Mouse (Mus musculus) megakaryocyte, embryonic 14.5 days (primary cell): ENCODE results near the gene Clrn3.

Experiments used
- FLI1 ChIP-seq: IDR thresholded peaks from 2 replicates; pipeline ENCODE4 v1.6.1; 2012; ENCODE audit warnings: low read length, inconsistent platforms, mixed read lengths
- GATA1 ChIP-seq: IDR thresholded peaks from 3 replicates; pipeline ENCODE4 v1.6.1; 2012; ENCODE audit warnings: mixed read lengths, low read length, inconsistent platforms, borderline replicate concordance

DNA sequence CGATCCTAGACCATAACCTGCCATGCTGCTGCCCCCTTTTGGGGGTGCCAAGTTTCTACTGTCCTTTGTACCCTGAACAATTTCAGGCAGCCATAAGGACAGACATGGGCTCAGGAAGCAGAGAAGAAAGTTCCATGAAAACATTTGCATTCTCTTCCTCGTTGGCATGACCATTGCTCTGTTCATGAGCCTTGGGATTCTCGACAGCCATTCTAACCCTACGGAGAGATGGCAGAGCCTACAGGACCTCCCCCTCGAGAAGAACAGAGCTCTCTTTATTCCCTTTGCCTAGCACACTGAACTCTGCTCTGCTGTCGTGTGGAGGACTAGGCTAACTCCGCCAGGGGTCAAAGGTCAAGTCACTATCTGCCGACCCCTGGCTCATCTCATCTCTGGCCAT is 52.5 kb downstream of the Clrn3 start:
- TF ChIP-seq GATA1 (no peak), FLI1 (no peak)
